Mouse (Mus musculus) liver, adult 2 months (tissue): ENCODE measurements around the gene Lhfpl3. TPM values are rescaled to one million over a fixed set of nuclear protein-coding genes. Genes with fewer than 3 reads are reported as not detected.

Experiments used
- DNase-seq: peaks from one replicate; pipeline ENCODE4 v3.0.0-alpha.2; 2011; ENCODE audit warnings: low read depth, low spot score; ENCODE audit errors: extremely low read depth
- H3K27ac ChIP-seq: fragments of 200-500 bp; replicated peaks from 2 replicates; pipeline ENCODE4 v1.5.1; 2012; ENCODE audit warnings: low read depth, mild to moderate bottlenecking, control low read depth, inconsistent platforms, low read length; ENCODE audit not compliant: insufficient read depth
- H3K27me3 ChIP-seq: fragments of 200-500 bp; 2 replicates; pipeline ENCODE4 v1.6.1; 2012; ENCODE audit warnings: mild to moderate bottlenecking, moderate library complexity, low read length, inconsistent platforms; ENCODE audit not compliant: control insufficient read depth, insufficient read depth
- H3K36me3 ChIP-seq: fragments of 200-500 bp; 2 replicates; pipeline ENCODE4 v1.6.1; 2012; ENCODE audit warnings: low read length, inconsistent platforms; ENCODE audit not compliant: control insufficient read depth, insufficient read depth
- H3K4me1 ChIP-seq: fragments of 200-500 bp; 2 replicates; pipeline ENCODE4 v1.6.1; 2011; ENCODE audit warnings: low read length; ENCODE audit not compliant: control insufficient read depth, insufficient read depth
- H3K4me3 ChIP-seq: fragments of 200-500 bp; 2 replicates; pipeline ENCODE4 v1.5.1; 2011; ENCODE audit warnings: low read depth, mild to moderate bottlenecking, control low read depth, low read length, moderate library complexity; ENCODE audit not compliant: insufficient read depth
- H3K79me2 ChIP-seq: fragments of 200-500 bp; 2 replicates; pipeline ENCODE4 v1.6.1; 2012; ENCODE audit warnings: inconsistent platforms, mild to moderate bottlenecking, low read length, moderate library complexity; ENCODE audit not compliant: control insufficient read depth, insufficient read depth
- H3K9ac ChIP-seq: fragments of 200-500 bp; 2 replicates; pipeline ENCODE4 v1.6.1; 2012; ENCODE audit warnings: low read depth, mild to moderate bottlenecking, control low read depth, inconsistent platforms, low read length
- CTCF ChIP-seq: fragments of 200-500 bp; IDR thresholded peaks from 2 replicates; pipeline ENCODE4 v1.5.1; 2011; ENCODE audit warnings: low read depth, low read length, control low read depth
- POLR2A ChIP-seq: fragments of 200-500 bp; IDR thresholded peaks from 2 replicates; pipeline ENCODE4 v1.6.1; 2011; ENCODE audit warnings: low read length, control low read depth; ENCODE audit not compliant: insufficient read depth; ENCODE audit errors: extremely low read depth
- WGBS: fragments of 180-500 bp; shearing (Covaris S2); methylation state at CpG from one replicate; pipeline ENCODE4 v1.1.7; 2018; 5-methylcytosine and 5-hydroxymethylcytosine counted together
- polyA plus RNA-seq: library from polyadenylated mRNA; depleted of rRNA; stranded (reverse); fragments of >200 nt; gene quantifications from 2 replicates; pipeline ENCODE4 v1.2.3, GENCODE M21; 2012; rRNA removed
- total RNA-seq: library from RNA; depleted of rRNA; stranded (reverse); fragments of >200 nt; gene quantifications from 2 replicates; pipeline ENCODE4 v1.2.3, GENCODE M21; 2014; rRNA removed

The Lhfpl3 gene
- total and polyA plus RNA-seq, 2 experiments = 0.02 TPM; not detected in 1

GRCm38 (mm10) chr5:23279364-23279763, 533.5 kb downstream of the Lhfpl3 start:
- WGBS = 92% methylated on average over 7 of the region's 7 CpGs
- H3K4me1 ChIP-seq = no peaks in the 10 kb centered on the region
- DNase-seq = no peak
- TF ChIP-seq POLR2A (no peak), CTCF (no peak)
- no peaks in the 10 kb centered on the region for H3K36me3 ChIP-seq
- no peak overlapping the region for H3K4me3 ChIP-seq
- no peak overlapping the region for H3K27ac ChIP-seq
- no peaks in the 10 kb centered on the region for H3K79me2 ChIP-seq
- H3K27me3 ChIP-seq = no peaks in the 10 kb centered on the region
- no peak overlapping the region for H3K9ac ChIP-seq

- DNase-seq = peak; percentile 57
These were observed 539.0 kb downstream of the Lhfpl3 start for GRCm38 (mm10) chr5:23284884-23285283.

GRCm38 (mm10) chr5:23289149-23289548, 543.3 kb downstream of the Lhfpl3 start:
- no peaks in the 10 kb centered on the region for H3K27me3 ChIP-seq
- H3K9ac ChIP-seq = no peak overlapping the region
- no peak for DNase-seq
- TF ChIP-seq CTCF (no peak), POLR2A (no peak)
- H3K27ac ChIP-seq = no peak overlapping the region
- no peaks in the 10 kb centered on the region for H3K36me3 ChIP-seq
- H3K79me2 ChIP-seq = no peaks in the 10 kb centered on the region
- H3K4me3 ChIP-seq = no peak overlapping the region
- H3K4me1 ChIP-seq = no peaks in the 10 kb centered on the region

More at GRCm38 (mm10) chr5:23284884-23285283, 539.0 kb downstream of the Lhfpl3 start:
- TF ChIP-seq CTCF = peak; percentile 46
- no peak for TF ChIP-seq POLR2A
- Histone ChIP-seq H3K36me3 (no peaks in the 10 kb centered on the region), H3K4me1 (no peaks in the 10 kb centered on the region), H3K27me3 (no peaks in the 10 kb centered on the region), H3K27ac (no peak overlapping the region), H3K4me3 (no peak overlapping the region), H3K9ac (no peak overlapping the region), H3K79me2 (no peaks in the 10 kb centered on the region)
- 14% methylated on average over 3 of the region's 3 CpGs for WGBS

Other genes starting within 250 kb of the Lhfpl3 start
- gene Orc5, start 195.6 kb upstream of the Lhfpl3 start, total RNA-seq = 16.1 TPM in 2 replicates
- 1.7 and 2.2 TPM in 2 replicates for gene Orc5, start 195.6 kb upstream of the Lhfpl3 start, polyA plus RNA-seq